Mouse (Mus musculus) left cerebral cortex, adult 8-10 months (tissue): ENCODE data around the gene Acbd6. TPM values are rescaled to one million over a fixed set of nuclear protein-coding genes. Genes with fewer than 3 reads are reported as not detected.

Experiments used
- DNase-seq, 2 experiments: peaks; one replicate each; pipeline ENCODE4 v3.0.0; 2022; ENCODE audit warnings: low spot score in 2 of 2
- total RNA-seq, 4 experiments: library from RNA; stranded (reverse); gene quantifications; 2 replicates each; pipeline ENCODE4 v1.2.4; 2022

The Acbd6 gene
- total RNA-seq, 4 experiments from 2014 or later: 88.2 to 109 (median 96.6) TPM

- DNase-seq: no peak
Observed at GRCm38 (mm10) chr1:155560021-155560420, 2.1 kb downstream of the Acbd6 start.

DNA sequence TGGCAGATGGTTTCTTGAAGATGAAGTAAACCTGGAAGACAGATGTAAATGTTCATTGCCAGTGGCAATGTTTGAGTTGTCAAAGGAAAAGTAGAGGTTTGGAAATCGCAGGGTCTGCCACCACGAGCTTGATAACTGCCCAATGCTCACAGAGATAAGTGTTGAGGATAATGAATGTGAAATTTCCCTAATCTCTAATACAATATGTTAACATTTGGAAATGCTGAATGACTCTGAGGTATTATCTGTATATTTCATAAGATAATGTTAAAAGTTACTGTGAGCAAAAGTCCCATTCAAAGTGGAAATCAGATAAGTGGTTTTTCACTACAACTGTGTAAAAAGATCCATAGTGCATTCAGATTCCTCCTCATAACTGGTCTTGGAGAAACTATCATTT lies 2.8 kb downstream of the Acbd6 start:
- DNase-seq: no peak

- DNase-seq: no peak
Observed at GRCm38 (mm10) chr1:155562206-155562605, 4.3 kb downstream of the Acbd6 start.

DNA sequence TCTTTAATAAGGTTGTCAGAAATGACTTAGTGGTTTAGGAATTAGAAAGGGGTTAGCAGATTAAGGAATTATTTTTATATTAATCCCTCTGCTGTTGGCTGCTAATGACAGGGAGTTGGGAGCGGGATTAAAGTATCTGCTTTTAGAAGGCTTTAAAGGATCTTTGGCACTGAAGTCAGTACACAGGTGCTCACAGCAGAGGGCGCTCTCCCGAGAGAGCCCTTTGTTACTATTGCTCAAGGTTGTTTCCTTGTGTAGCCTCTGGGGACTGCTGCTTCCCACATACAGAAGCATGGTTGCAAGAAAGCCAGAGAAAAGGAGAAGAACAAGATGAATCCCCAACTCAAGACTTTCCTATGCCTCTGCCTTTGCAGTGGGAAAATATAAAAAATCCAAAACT lies 6.8 kb downstream of the Acbd6 start:
- no peak for DNase-seq

- DNase-seq: no peak
Observed at GRCm38 (mm10) chr1:155568133-155568532, 10.2 kb downstream of the Acbd6 start.

DNA sequence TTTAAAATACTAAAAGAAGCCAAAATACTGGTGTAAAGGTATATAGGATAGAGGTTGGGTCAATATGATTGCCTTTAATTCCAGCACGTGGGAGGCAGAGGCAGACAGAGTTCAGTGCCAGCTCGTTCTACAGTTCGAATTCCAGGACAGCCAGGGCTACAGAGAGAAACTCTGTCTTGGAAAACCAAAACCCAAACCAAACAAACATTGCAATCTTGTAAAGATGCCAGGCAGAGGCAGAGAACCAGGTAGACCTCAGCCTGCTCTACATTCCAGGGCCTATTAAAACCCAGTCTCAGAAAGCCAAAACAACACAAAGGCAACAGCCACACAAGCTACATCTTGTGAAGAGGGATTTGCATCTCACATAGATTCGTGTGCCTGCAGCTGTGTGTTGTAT lies 11.4 kb downstream of the Acbd6 start:
- DNase-seq: no peak

DNA sequence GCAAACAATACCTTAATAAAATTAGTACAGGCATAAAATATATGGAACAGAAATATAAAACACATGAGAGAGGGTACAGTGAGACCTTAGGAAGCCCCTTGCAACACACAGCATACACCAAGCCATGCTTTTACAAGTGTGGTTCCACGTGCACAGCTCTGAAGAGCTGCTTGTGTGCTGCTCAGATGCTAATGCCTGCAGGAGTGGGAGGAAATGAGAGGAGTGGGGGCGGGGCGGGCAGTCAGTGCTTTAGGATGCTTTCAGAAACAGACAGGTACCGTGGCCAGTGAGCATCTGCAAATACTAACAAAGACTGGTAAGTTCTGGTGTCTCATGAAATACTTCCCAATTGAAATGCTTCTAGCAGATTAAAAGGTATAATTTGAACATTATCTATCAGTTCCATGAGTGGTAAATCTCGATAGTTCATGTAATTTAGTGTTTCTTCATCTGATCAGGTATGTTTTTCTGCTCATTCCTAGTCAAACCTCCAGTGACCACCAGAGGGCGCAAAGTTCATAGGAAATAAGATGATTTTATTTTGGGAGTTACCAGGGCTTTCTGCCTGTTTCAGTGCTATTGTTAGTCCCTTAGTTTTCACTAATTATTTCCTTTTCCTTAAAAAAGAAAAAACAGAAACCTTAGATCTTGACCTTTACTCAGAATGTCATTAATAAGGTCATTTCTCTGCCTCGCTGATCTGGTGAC lies 17.2 kb downstream of the Acbd6 start:
- DNase-seq: peak; percentile 24 to 71

DNA sequence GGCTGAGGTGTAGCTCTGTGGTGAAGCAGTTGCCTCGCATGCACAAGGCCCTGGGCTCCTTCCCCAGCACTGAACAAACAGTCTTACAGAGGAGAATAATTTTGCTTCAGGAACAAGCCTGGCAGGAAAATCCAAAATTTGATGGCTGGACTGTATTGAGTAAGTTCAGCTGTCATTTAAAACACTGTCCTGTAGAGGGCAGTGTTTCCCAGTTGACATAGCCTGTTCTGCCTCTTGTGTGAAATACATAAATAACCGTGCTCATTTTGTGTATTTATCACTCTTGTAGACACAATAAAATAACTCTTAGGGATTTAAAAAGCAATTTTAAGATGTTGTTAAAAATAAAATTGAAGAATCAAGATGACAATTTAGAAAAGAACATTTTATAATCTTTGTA lies 18.5 kb downstream of the Acbd6 start:
- DNase-seq: no peak

GRCm38 (mm10) chr1:155577316-155577715 lies 19.4 kb downstream of the Acbd6 start:
- no peak for DNase-seq

DNA sequence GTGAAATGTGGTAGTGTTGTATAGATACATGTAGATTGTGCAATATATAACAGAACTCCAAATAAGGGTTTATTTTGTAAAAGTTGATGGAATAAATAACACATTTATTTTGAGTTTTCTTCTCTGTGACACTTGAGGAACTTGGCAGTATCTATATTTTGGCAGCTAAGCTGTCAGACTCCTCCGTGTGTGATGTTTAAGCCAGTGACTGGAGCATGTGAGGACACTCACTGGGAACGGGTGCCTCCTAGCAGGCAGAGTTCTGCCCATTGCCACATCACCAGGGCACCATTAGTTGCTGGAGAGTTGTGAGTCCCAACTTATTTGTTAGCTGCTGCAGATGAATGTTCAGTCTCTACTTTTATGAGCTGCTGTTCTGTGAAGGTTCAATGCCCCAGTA lies 30.0 kb downstream of the Acbd6 start:
- no peak for DNase-seq

GRCm38 (mm10) chr1:155594141-155594540 lies 36.2 kb downstream of the Acbd6 start:
- DNase-seq: no peak

GRCm38 (mm10) chr1:155596576-155596975 lies 38.7 kb downstream of the Acbd6 start:
- DNase-seq: no peak

DNA sequence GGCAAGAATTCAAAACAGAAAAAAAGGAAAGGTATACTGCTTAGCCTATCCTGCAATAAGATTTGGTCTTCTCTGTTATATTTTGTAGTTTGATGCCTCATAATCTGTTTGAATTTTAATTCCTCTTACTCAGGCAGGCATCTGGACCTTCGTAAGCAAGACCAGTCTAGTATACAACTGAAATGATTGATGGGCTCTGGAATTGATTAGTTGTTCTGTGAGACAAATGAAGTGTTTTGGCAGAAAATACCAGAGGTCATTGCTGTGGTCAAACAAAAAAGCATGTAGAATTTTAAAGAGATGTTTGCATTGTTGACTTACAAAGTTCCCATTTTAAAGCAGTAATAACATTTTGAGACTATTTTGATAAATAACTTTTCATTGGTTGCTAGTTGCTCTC lies 46.8 kb downstream of the Acbd6 start:
- no peak for DNase-seq

- no peak for DNase-seq
Observed at GRCm38 (mm10) chr1:155605391-155606155, 47.7 kb downstream of the Acbd6 start.

- no peak for DNase-seq
Observed at GRCm38 (mm10) chr1:155606156-155606531, 48.2 kb downstream of the Acbd6 start.

- no peak for DNase-seq
Observed at GRCm38 (mm10) chr1:155608524-155608923, 50.6 kb downstream of the Acbd6 start.

- no peak for DNase-seq
Observed at GRCm38 (mm10) chr1:155614426-155614825, 56.5 kb downstream of the Acbd6 start.

DNA sequence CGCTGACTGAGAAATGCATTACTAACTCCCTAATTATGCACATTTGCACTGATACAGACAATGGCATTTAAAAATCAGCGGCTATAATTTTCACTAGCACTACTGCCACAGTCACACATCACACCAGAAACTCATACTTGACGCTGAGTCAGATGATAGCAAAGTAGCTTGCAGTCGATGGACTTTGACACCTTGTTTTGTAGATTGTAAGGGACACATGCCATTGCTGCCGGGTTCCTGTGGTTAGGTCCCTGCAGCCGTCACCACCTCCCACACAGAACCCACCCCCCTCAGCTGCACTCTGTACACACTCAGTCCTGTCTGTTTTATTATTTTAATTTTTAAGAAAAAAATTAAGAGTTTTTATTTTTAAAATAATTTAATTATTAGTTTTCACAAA lies 63.2 kb downstream of the Acbd6 start:
- DNase-seq: no peak

DNA sequence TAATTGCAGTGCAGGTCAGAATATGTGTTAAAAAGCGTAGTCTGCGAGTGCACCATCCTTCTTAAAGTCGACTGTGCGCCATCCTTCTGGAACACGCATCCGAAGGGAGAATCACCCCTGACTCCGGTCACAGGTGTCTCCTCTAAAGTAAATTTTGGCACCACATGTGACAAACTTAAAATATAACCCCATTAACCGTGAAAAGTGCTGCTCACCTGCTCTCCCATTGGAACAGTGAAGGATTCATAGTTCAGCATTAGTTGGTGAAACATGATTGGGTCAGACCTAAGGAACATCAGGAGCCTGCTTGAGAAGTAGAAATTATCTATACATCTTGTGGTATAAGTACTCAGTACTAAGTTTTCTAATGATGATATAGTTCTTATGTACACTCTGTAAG lies 65.3 kb downstream of the Acbd6 start:
- DNase-seq: no peak

DNA sequence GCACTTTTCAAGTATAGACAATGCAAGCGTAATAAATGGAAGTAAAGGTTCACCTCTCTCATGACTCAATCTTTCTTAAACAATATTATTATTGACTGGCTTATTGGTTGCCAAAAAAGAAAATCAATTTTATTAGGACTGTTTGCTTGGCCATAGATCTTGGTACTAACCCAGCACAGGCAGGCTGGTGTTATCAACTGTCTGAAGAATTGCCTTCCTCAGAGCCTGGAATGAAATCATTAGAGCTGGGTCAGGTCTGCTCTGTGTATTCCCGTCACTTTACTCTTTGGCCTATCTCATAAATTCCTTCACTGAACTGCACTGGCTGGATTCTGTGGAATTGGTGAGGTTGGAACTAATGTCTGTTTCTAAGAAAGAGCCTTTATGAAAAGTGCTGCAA lies 69.8 kb downstream of the Acbd6 start:
- no peak for DNase-seq

DNA sequence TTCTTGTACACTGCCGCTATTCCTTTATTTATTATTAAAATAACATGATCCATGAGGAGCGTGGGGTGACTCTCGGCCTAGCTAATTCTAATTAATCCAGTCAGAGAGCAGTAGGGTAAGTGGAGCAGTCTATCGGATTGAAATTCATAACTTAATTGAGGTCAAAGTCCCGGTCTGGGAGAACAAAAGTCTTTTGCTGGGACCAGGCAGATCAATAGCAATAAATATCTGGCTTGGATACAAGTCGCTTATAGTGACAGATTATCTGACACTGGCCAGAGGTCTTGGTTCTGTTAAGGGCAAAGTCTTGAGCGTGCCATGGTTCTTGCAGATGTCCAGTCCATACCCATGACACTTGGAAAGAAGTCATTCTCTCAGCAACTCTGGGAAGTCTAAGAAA lies 78.7 kb downstream of the Acbd6 start:
- DNase-seq: no peak

- peak in 1 of 2 experiments; percentile 30 for DNase-seq
Observed at GRCm38 (mm10) chr1:155645816-155646215, 87.9 kb downstream of the Acbd6 start.
